Mouse (Mus musculus) neural tube, embryonic 12.5 days (tissue): Measurements from ENCODE around the gene Gm10282. TPM values are rescaled to one million over a fixed set of nuclear protein-coding genes. Genes with fewer than 3 reads are reported as not detected.

Experiments used
- ATAC-seq: fragments of 200-750 bp; cut with Nextera tagmentation; 2 replicates; pipeline ENCODE4 v1.8.0; 2017; ENCODE audit warnings: low read depth, mild to moderate bottlenecking, moderate TSS enrichment, moderate library complexity; ENCODE audit not compliant: low FRiP score
- H3K27ac ChIP-seq: fragments of 300-500 bp; sonication (generic); 2 replicates; pipeline ENCODE4 v1.5.1; 2016
- H3K27me3 ChIP-seq: fragments of 300-500 bp; sonication (generic); replicated peaks from 2 replicates; pipeline ENCODE4 v1.6.1; 2016; ENCODE audit warnings: mild to moderate bottlenecking
- H3K36me3 ChIP-seq: fragments of 300-500 bp; sonication (generic); 2 replicates; pipeline ENCODE4 v1.6.1; 2016; ENCODE audit warnings: mild to moderate bottlenecking
- H3K4me1 ChIP-seq: fragments of 300-500 bp; sonication (generic); 2 replicates; pipeline ENCODE4 v1.6.1; 2016
- H3K4me2 ChIP-seq: fragments of 300-500 bp; sonication (generic); replicated peaks from 2 replicates; pipeline ENCODE4 v1.6.1; 2016; ENCODE audit warnings: mild to moderate bottlenecking
- H3K4me3 ChIP-seq: fragments of 300-500 bp; sonication (generic); 2 replicates; pipeline ENCODE4 v1.5.1; 2016
- H3K9ac ChIP-seq: fragments of 300-500 bp; sonication (generic); 2 replicates; pipeline ENCODE4 v1.6.1; 2016; ENCODE audit warnings: mild to moderate bottlenecking
- H3K9me3 ChIP-seq: fragments of 300-500 bp; sonication (generic); 2 replicates; pipeline ENCODE4 v1.6.1; 2016; ENCODE audit warnings: mild to moderate bottlenecking
- WGBS: fragments of 180-500 bp; shearing (Covaris S2); methylation state at CpG from one replicate; pipeline ENCODE4 v1.1.7; 2016; 5-methylcytosine and 5-hydroxymethylcytosine counted together
- polyA plus RNA-seq: library from polyadenylated mRNA; unstranded; fragments of >200 nt; fragmentation: Nextera tagmentation; extraction: Ambion mirVana; gene quantifications from 2 replicates; pipeline ENCODE4 v1.2.1, GENCODE M21; 2016

Gm10282 gene
- polyA plus RNA-seq, 1 experiment from 2014 or later = 25.2 TPM

DNA sequence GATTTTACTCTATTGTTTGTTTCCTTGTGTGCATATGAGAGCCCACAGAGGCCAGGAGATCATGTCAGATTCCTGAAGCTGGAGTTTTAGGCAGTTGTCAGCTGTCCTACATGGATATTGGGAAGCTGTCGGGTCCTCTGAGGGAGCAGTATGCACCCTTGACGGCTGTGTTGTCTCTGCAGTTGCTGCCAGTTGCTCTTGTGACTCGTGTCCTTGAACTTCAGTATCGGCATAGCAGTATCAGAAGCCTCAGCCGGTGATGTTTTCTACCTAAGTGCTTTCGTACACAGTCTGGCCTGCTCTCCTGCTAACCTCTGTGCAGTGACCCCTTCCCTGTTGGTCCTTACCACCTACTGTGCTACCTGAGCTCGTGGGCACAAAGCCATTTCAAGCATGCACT lies 41.6 kb downstream of the Gm10282 start:
- H3K9me3 ChIP-seq = no peaks in the 10 kb centered on the region
- H3K9ac ChIP-seq = no peak overlapping the region
- H3K36me3 ChIP-seq = no peaks in the 10 kb centered on the region
- no peak for ATAC-seq
- H3K27ac ChIP-seq = no peak overlapping the region
- H3K4me3 ChIP-seq = no peak overlapping the region
- H3K27me3 ChIP-seq = no peaks in the 10 kb centered on the region
- 78% methylated on average over 7 of the region's 7 CpGs for WGBS
- H3K4me2 ChIP-seq = no peak overlapping the region
- no peaks in the 10 kb centered on the region for H3K4me1 ChIP-seq

DNA sequence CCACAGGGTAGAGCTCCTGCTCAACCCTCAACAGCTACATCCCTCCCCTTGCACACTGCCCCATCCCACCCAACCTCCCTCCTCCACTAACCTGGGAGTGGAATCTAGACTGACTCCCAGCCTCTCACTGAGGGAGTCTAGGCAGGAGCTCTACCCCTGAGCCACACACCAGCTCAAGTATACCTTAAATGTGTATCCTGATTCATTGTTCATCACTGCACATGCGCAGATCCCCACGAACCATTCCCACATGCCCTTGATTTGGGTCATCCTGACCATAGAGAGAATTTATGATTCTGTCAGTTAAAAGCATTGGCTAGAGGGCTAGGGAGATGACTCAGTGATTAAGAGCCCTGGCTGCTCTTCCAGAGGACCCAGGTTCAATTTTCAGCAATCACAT lies 42.3 kb downstream of the Gm10282 start:
- Histone ChIP-seq H3K27me3 (no peaks in the 10 kb centered on the region), H3K27ac (no peak overlapping the region), H3K4me1 (no peaks in the 10 kb centered on the region), H3K4me3 (no peak overlapping the region), H3K4me2 (no peak overlapping the region), H3K9ac (no peak overlapping the region), H3K9me3 (no peaks in the 10 kb centered on the region), H3K36me3 (no peaks in the 10 kb centered on the region)
- 85% methylated on average over 2 of the region's 2 CpGs for WGBS
- ATAC-seq = no peak

DNA sequence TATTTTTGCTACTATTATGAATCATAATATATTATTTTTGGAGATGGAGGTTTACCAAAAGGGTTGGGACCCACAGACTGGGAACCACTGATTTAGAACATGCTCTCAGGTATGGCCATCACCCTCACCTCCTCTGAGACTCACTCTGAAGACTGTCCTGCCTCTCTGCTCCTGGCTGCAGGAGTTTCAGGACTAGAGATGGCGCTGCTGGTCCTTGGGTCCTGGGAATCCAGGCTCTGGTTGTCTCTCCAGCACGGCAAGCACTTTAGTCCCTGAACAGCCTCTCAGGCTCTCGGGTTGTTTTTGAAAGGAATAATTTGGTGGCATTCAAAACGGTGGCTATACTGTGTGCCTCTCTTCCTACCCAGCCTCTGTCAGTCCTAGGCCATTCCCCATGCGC lies 43.2 kb downstream of the Gm10282 start:
- Histone ChIP-seq H3K27ac (no peak overlapping the region), H3K9ac (no peak overlapping the region), H3K4me2 (no peak overlapping the region), H3K36me3 (peaks cover 3% of the 10 kb centered on the region; the same call in 1 of the 2 replicates), H3K4me3 (no peak overlapping the region), H3K4me1 (no peaks in the 10 kb centered on the region), H3K27me3 (no peaks in the 10 kb centered on the region), H3K9me3 (no peaks in the 10 kb centered on the region)
- 62% methylated on average over 5 of the region's 5 CpGs for WGBS
- no peak for ATAC-seq

DNA sequence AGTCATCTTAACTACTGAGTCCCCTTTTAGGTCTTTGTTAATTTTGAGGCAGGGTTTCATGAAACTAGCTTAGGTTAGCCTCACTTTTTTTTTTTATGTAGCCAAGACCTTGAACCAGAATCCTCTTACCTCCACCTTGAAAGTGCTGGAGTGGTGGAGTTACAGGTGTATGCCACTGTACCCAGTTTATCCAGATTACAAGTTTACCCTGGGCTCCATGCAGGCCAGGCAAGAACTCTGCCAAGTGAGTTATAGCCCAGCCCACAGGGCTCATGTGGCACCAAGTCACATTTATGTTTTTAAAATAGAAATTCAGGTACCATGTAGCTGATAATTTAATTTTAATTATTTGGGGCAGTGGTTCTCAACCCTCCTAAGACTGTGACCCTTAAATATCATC lies 43.6 kb downstream of the Gm10282 start:
- no peak overlapping the region for H3K4me3 ChIP-seq
- no peaks in the 10 kb centered on the region for H3K4me1 ChIP-seq
- no peak overlapping the region for H3K9ac ChIP-seq
- no peaks in the 10 kb centered on the region for H3K9me3 ChIP-seq
- H3K4me2 ChIP-seq = no peak overlapping the region
- no peak; the same call in 1 of the 2 replicates for ATAC-seq
- no peaks in the 10 kb centered on the region for H3K27me3 ChIP-seq
- H3K36me3 ChIP-seq = peaks cover 5% of the 10 kb centered on the region; the same call in 1 of the 2 replicates
- H3K27ac ChIP-seq = no peak overlapping the region

DNA sequence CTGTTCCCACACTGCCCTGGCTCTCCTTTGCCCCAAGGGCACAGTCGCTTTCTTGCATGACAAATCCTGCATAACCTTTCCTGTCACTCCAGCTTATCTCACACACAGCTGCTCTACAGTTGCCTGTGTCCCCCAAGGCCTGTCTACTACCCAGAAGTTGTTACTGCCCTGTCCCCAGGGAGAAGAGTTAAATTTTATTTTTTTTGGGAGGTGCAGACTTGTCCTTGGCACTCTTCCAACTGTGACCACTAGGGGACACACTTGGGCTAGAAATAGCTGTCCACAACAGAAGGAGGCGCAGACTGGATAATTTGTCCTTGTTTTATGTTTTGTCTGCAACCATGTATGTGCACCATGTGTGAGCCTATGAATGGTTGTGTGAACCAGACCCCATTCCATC lies 44.0 kb downstream of the Gm10282 start:
- Histone ChIP-seq H3K9me3 (no peaks in the 10 kb centered on the region), H3K36me3 (peaks cover 5% of the 10 kb centered on the region; the same call in 1 of the 2 replicates), H3K27me3 (no peaks in the 10 kb centered on the region), H3K27ac (no peak overlapping the region), H3K9ac (no peak overlapping the region), H3K4me3 (no peak overlapping the region), H3K4me2 (no peak overlapping the region), H3K4me1 (no peaks in the 10 kb centered on the region)
- peak; percentile 70 for ATAC-seq
- 35% methylated on average over 2 of the region's 2 CpGs for WGBS

DNA sequence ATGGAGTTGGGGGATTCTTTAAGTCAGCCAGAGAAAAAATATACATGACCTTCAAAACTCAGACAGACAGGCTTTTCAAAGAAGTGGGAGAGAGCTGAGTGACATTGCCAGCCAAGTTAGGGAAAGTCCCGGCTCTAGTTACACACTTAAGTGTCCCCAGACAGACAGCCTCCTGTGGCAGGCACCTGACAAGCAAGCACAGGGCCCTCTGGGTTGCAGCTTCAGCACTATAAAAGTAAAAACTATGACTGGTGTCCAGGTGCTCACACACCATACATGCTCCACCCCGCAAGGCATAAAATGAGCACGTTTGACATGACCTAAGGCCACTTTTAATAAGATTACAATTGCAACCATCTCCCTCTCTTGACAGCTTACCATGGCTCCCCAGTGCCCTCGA lies 44.5 kb downstream of the Gm10282 start:
- H3K9ac ChIP-seq = no peak overlapping the region
- no peak overlapping the region for H3K27ac ChIP-seq
- peaks cover 8% of the 10 kb centered on the region for H3K36me3 ChIP-seq
- H3K4me2 ChIP-seq = no peak overlapping the region
- H3K27me3 ChIP-seq = no peaks in the 10 kb centered on the region
- ATAC-seq = no peak
- WGBS = 59% methylated on average over 4 of the region's 4 CpGs
- H3K4me1 ChIP-seq = no peaks in the 10 kb centered on the region
- H3K4me3 ChIP-seq = no peak overlapping the region
- H3K9me3 ChIP-seq = no peaks in the 10 kb centered on the region

DNA sequence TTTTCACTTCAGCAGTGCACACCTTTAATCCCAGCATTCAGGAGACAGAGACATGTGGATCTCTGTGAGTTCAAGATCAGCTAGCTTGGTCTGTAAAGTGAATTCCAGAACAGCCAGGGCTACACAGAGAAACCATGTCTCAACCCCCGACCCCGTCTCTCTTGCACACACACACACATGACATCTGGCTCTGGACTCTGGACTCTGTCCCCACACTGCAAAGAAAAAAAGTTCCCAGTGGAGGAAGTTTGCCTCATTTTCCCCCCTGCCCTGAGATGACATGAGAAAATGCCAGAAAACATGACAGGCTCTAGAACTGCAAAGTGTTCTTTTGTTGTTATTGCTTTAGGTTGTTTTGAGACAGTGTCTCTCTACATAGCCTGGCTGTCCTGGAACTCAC lies 45.2 kb downstream of the Gm10282 start:
- Histone ChIP-seq H3K27ac (no peak overlapping the region), H3K9me3 (no peaks in the 10 kb centered on the region), H3K4me1 (no peaks in the 10 kb centered on the region), H3K27me3 (no peaks in the 10 kb centered on the region), H3K4me2 (no peak overlapping the region), H3K4me3 (no peak overlapping the region), H3K9ac (no peak overlapping the region), H3K36me3 (peaks cover 15% of the 10 kb centered on the region)
- ATAC-seq = no peak
- WGBS = 79% methylated on average over 2 of the region's 2 CpGs

DNA sequence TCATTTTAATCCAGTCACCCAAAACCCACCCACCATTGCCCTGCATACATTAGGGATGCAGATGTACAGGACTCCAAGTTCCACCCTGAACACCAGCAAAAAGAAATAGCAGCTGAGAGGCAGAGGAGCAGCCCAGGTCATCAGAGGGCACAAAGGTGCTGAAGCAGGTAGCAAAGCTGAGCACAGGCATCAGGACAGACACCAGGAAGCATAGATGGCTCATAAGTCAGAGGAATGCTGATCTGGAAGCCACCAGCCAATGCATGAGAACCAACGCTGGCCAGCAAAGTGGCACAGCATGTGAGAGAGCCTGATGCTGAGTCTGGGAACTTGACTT lies 47.2 kb downstream of the Gm10282 start:
- H3K4me3 ChIP-seq = no peak overlapping the region
- H3K27ac ChIP-seq = no peak overlapping the region
- no peaks in the 10 kb centered on the region for H3K27me3 ChIP-seq
- WGBS = 81% methylated on average over 1 of the region's 1 CpGs
- H3K9me3 ChIP-seq = no peaks in the 10 kb centered on the region
- H3K9ac ChIP-seq = no peak overlapping the region
- no peak overlapping the region for H3K4me2 ChIP-seq
- H3K4me1 ChIP-seq = no peaks in the 10 kb centered on the region
- H3K36me3 ChIP-seq = peaks cover 33% of the 10 kb centered on the region
- ATAC-seq = no peak

DNA sequence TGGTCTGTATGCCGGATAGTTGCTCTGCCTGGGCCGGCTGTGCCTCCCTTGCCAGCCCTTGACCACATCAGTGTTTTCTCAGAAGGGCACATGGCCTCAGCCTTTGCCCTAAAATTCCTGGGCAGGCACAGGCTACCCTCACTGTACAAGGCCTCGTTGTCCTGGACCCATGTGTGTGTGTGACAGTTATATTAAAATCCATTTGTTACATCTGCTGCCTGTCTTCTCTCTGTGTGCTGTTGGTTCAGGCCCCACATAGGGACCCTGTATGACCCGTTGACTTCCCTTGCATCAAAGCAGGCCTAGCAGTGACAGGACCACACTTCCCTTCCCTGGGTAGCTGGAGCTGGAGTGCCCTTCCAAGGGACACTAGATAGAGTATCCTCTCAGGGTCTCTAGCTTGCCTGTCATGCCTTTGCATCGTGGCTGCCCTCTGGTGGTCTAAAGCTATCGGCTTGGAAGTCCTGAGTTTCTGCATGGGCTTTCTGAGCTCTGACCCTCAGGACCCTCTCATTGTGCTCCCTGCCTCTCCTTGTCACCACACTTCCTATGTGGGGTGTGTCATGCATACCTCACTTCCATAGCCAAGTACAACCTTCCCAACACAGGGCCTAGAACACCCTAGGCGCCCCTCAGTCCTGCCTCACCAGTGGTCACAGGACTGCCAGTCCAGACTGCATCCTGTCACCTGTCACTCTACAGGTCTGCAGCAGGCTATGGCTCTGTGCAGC lies 47.7 kb downstream of the Gm10282 start:
- Histone ChIP-seq H3K4me3 (no peak overlapping the region), H3K4me2 (no peak overlapping the region), H3K36me3 (peaks cover 38% of the 10 kb centered on the region), H3K9ac (no peak overlapping the region), H3K4me1 (no peaks in the 10 kb centered on the region), H3K27me3 (no peaks in the 10 kb centered on the region), H3K9me3 (no peaks in the 10 kb centered on the region), H3K27ac (no peak overlapping the region)
- ATAC-seq = peak; percentile 17; the same call in 1 of the 2 replicates
- 56% methylated on average over 7 of the region's 7 CpGs for WGBS

Other genes starting within 250 kb of the Gm10282 start
- gene Olfr373, start 222.1 kb downstream of the Gm10282 start, polyA plus RNA-seq = not detected in 2 replicates
- 0.15 TPM in 1 of 2 replicates, not detected in the other for gene Olfr374, start 198.2 kb downstream of the Gm10282 start, polyA plus RNA-seq
- 377 and 417 TPM in 2 replicates for gene Tpm4, start 170.3 kb downstream of the Gm10282 start, polyA plus RNA-seq
- 113 and 114 TPM in 2 replicates for gene Rab8a, start 144.1 kb downstream of the Gm10282 start, polyA plus RNA-seq
- 0.22 TPM in 1 of 2 replicates, not detected in the other for gene Hsh2d, start 115.6 kb downstream of the Gm10282 start, polyA plus RNA-seq
- not detected in 2 replicates for gene Cib3, start 92.4 kb downstream of the Gm10282 start, polyA plus RNA-seq
- not detected in 2 replicates for gene Gm11034, start 91.6 kb downstream of the Gm10282 start, polyA plus RNA-seq
- 83.4 and 88.8 TPM in 2 replicates for gene Fam32a, start 85.5 kb downstream of the Gm10282 start, polyA plus RNA-seq
- 206 and 207 TPM in 2 replicates for gene Ap1m1, start 65.2 kb downstream of the Gm10282 start, polyA plus RNA-seq
- 10.3 and 10.9 TPM in 2 replicates for gene Klf2, start 13.8 kb upstream of the Gm10282 start, polyA plus RNA-seq
- 69.6 and 74.0 TPM in 2 replicates for gene Eps15l1, start 116.2 kb upstream of the Gm10282 start, polyA plus RNA-seq
- 0.66 and 1.1 TPM in 2 replicates for gene Calr3, start 138.6 kb upstream of the Gm10282 start, polyA plus RNA-seq
- 15.4 and 16.7 TPM in 2 replicates for gene 1700030K09Rik, start 138.6 kb upstream of the Gm10282 start, polyA plus RNA-seq
- gene Cherp, start 170.0 kb upstream of the Gm10282 start, polyA plus RNA-seq = 59.4 and 73.2 TPM in 2 replicates
- 22.3 and 22.6 TPM in 2 replicates for gene Slc35e1, start 187.4 kb upstream of the Gm10282 start, polyA plus RNA-seq
- 18.8 and 19.6 TPM in 2 replicates for gene Med26, start 243.0 kb upstream of the Gm10282 start, polyA plus RNA-seq